Mouse (Mus musculus) stomach, postnatal 0 days (tissue): ENCODE results near the gene Tfip11. TPM values are rescaled to one million over a fixed set of nuclear protein-coding genes. Genes with fewer than 3 reads are reported as not detected.
A peak's percentile ranks its signal among the peaks of the same experiment; 100 is the strongest.

Experiments
- ATAC-seq: fragments of 200-750 bp; cut with Nextera tagmentation; 2 replicates; pipeline ENCODE4 v1.8.0; 2017; ENCODE audit not compliant: low FRiP score, low TSS enrichment
- DNase-seq: peaks from one replicate; pipeline ENCODE4 v3.0.0-alpha.2; 2016; ENCODE audit warnings: low spot score
- H3K27ac ChIP-seq: fragments of 300-500 bp; sonication (generic); replicated peaks from 2 replicates; pipeline ENCODE4 v1.5.1; 2014; ENCODE audit warnings: mild to moderate bottlenecking, control low read depth
- H3K27me3 ChIP-seq: fragments of 300-500 bp; sonication (generic); 2 replicates; pipeline ENCODE4 v1.6.1; 2014; ENCODE audit warnings: low read length; ENCODE audit not compliant: control insufficient read depth, insufficient read depth
- H3K36me3 ChIP-seq: fragments of 300-500 bp; sonication (generic); 2 replicates; pipeline ENCODE4 v1.6.1; 2014; ENCODE audit warnings: low read length, mixed read lengths; ENCODE audit not compliant: control insufficient read depth, insufficient read depth
- H3K4me1 ChIP-seq: fragments of 300-500 bp; sonication (generic); replicated peaks from 2 replicates; pipeline ENCODE4 v1.6.1; 2014; ENCODE audit warnings: antibody characterized with exemption; ENCODE audit not compliant: control insufficient read depth, insufficient read depth
- H3K4me2 ChIP-seq: fragments of 300-500 bp; sonication (generic); replicated peaks from 2 replicates; pipeline ENCODE4 v1.6.1; 2014; ENCODE audit warnings: low read depth, mild to moderate bottlenecking, control low read depth, moderate library complexity
- H3K4me3 ChIP-seq: fragments of 300-500 bp; sonication (generic); 2 replicates; pipeline ENCODE4 v1.5.1; 2014; ENCODE audit warnings: low read depth, low read length, control low read depth
- H3K9ac ChIP-seq: fragments of 300-500 bp; sonication (generic); 2 replicates; pipeline ENCODE4 v1.6.1; 2014; ENCODE audit warnings: mild to moderate bottlenecking, low read length, control low read depth, mixed read lengths
- H3K9me3 ChIP-seq: fragments of 300-500 bp; sonication (generic); 2 replicates; pipeline ENCODE4 v1.6.1; 2016; ENCODE audit warnings: low read length; ENCODE audit not compliant: control insufficient read depth
- CTCF ChIP-seq: IDR thresholded peaks from 2 replicates; pipeline ENCODE4 v1.5.1; 2016; ENCODE audit warnings: antibody characterized with exemption, low read depth, mild to moderate bottlenecking, moderate library complexity
- EP300 ChIP-seq: optimal IDR thresholded peaks from 2 replicates; pipeline ENCODE3; 2016; ENCODE audit warnings: antibody characterized with exemption
- WGBS: fragments of 180-500 bp; shearing (Covaris S2); extraction: QIAGEN DNeasy Blood & Tissue Kit; methylation state at CpG from one replicate; pipeline ENCODE4 v1.1.7; 2014; 5-methylcytosine and 5-hydroxymethylcytosine counted together
- polyA plus RNA-seq: library from polyadenylated mRNA; unstranded; fragments of >200 nt; fragmentation: Nextera tagmentation; extraction: Ambion mirVana; gene quantifications from 2 replicates; pipeline ENCODE4 v1.2.1, GENCODE M21; 2015

The Tfip11 gene
- polyA plus RNA-seq, 1 experiment from 2014 or later: 12.4 TPM

- Histone ChIP-seq H3K36me3 (no peaks in the 10 kb centered on the region), H3K4me1 (peaks cover 4% of the 10 kb centered on the region), H3K27ac (0 out of 2 replicates have a peak overlapping the region, but pooled peaks have one; percentile 30), H3K27me3 (no peaks in the 10 kb centered on the region), H3K9ac (no peak overlapping the region), H3K4me3 (no peak overlapping the region), H3K4me2 (no peak overlapping the region), H3K9me3 (no peaks in the 10 kb centered on the region)
- ATAC-seq (no peak), DNase-seq (no peak)
- TF ChIP-seq EP300: no peak
- no peak for TF ChIP-seq CTCF
- WGBS: 74% methylated on average over 7 of the region's 7 CpGs
Observed at GRCm38 (mm10) chr5:112284203-112284582, 42.0 kb upstream of the Tfip11 start.

DNA sequence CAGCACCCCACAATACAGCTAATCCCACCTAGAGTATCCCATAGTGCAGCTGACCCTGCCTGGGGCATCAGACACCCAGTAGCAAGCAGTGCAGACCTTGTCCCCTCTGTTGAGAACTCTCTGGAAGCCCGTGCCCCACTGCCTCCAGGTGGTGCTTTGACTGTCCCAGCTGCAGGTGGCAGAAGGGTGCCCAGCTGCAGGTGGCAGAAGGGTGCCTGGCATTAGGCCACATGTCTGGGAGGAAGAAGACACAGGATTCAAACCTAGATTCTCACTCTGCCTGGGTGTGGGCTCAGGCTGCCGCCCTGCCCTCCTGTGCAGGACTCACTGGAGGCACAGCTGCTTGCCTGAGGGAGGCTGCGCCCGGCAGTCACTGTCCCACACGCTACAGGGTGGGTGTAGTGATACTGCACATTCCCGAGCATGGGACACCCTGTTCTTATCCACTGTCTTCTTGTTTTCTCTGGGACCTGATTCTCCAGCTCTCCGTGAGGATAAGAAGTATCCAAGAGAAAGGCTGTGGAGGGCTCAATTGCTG lies 40.5 kb upstream of the Tfip11 start:
- no peak overlapping the region for H3K27ac ChIP-seq
- no peak overlapping the region for H3K4me2 ChIP-seq
- no peaks in the 10 kb centered on the region for H3K36me3 ChIP-seq
- no peaks in the 10 kb centered on the region for H3K9me3 ChIP-seq
- H3K9ac ChIP-seq: no peak overlapping the region
- peaks cover 4% of the 10 kb centered on the region for H3K4me1 ChIP-seq
- TF ChIP-seq CTCF (no peak), EP300 (no peak)
- WGBS: 94% methylated on average over 7 of the region's 7 CpGs
- ATAC-seq: no peak
- no peaks in the 10 kb centered on the region for H3K27me3 ChIP-seq
- H3K4me3 ChIP-seq: no peak overlapping the region
- DNase-seq: no peak

GRCm38 (mm10) chr5:112286608-112286983 lies 39.6 kb upstream of the Tfip11 start:
- 73% methylated on average over 2 of the region's 2 CpGs for WGBS
- DNase-seq (no peak), ATAC-seq (no peak)
- H3K4me1 ChIP-seq: peaks cover 4% of the 10 kb centered on the region
- no peak overlapping the region for H3K4me2 ChIP-seq
- no peaks in the 10 kb centered on the region for H3K36me3 ChIP-seq
- H3K27me3 ChIP-seq: no peaks in the 10 kb centered on the region
- no peak overlapping the region for H3K9ac ChIP-seq
- H3K27ac ChIP-seq: 0 out of 2 replicates have a peak overlapping the region, but pooled peaks have one; percentile 13
- H3K4me3 ChIP-seq: no peak overlapping the region
- H3K9me3 ChIP-seq: no peaks in the 10 kb centered on the region
- TF ChIP-seq CTCF (no peak), EP300 (no peak)

GRCm38 (mm10) chr5:112286984-112287641 lies 39.0 kb upstream of the Tfip11 start:
- DNase-seq (no peak), ATAC-seq (no peak)
- Histone ChIP-seq H3K4me1 (peaks cover 4% of the 10 kb centered on the region), H3K9me3 (no peaks in the 10 kb centered on the region), H3K27ac (0 out of 2 replicates have a peak overlapping the region, but pooled peaks have one; percentile 13), H3K27me3 (no peaks in the 10 kb centered on the region), H3K9ac (no peak overlapping the region), H3K36me3 (no peaks in the 10 kb centered on the region), H3K4me3 (no peak overlapping the region), H3K4me2 (no peak overlapping the region)
- 57% methylated on average over 11 of the region's 11 CpGs for WGBS
- TF ChIP-seq EP300 (no peak), CTCF (no peak)

DNA sequence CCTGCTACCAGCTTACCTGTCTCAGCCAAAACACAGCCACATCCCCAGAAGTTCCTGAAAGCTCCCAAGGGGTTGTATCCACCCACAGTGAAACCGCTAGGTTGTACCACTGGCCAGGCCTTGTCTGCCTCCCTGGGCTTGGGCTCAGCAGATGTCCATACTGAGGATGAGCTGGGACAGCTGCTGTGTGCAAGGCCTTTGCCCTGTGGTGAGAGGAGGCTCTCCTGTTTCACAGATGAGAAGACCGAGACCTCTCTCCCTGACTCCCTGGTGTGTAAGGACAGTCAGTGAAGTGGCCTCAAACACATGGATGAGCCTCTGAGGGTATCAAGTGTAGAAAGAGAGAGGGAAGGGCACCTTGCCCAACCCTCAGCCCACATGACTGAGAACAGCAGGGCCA lies 38.5 kb upstream of the Tfip11 start:
- Histone ChIP-seq H3K4me3 (no peak overlapping the region), H3K4me2 (no peak overlapping the region), H3K27ac (no peak overlapping the region), H3K27me3 (no peaks in the 10 kb centered on the region), H3K4me1 (peaks cover 4% of the 10 kb centered on the region), H3K9ac (no peak overlapping the region), H3K9me3 (no peaks in the 10 kb centered on the region), H3K36me3 (no peaks in the 10 kb centered on the region)
- no peak for TF ChIP-seq EP300
- no peak for TF ChIP-seq CTCF
- 78% methylated on average over 2 of the region's 2 CpGs for WGBS
- ATAC-seq: no peak
- no peak for DNase-seq
